ENCODE assay signal across 25 mouse cellular contexts in genomic region chr13:56214633-56215032, GRCm38 (mm10). TPM values are rescaled to one million over a fixed set of nuclear protein-coding genes. Genes with fewer than 3 reads are reported as not detected.
A peak's percentile ranks its signal among the peaks of the same experiment; 100 is the strongest.
DNase-seq lines count a peak whose midpoint lies in the region; ATAC-seq and TF ChIP-seq lines count a peak whose summit lies in the region.
"Had no signal": no experiment of that assay in that cellular context is flagged by ENCODE, and none has a peak within 500 bp of the region (broad histone marks: within the 10 kb centered on the region; RNA-seq: fewer than 3 reads in every experiment).

No protein-coding gene starts in this region.

- H3K27ac ChIP-seq in hindbrain, embryonic 16.5 days (ENCODE audit: low read depth, low read length) = peak overlapping the region; percentile 36; the same call in 1 of the 2 replicates
- no peak overlapping the region for H3K27ac ChIP-seq in hindbrain, embryonic 12.5 days
- H3K27ac ChIP-seq in embryonic facial prominence, embryonic 14.5 days (replicated peaks; ENCODE audit: low read depth, low read length) = no peak overlapping the region
- H3K27ac ChIP-seq in midbrain, embryonic 14.5 days (replicated peaks; ENCODE audit: low read depth, low read length) = no peak overlapping the region
- H3K27ac ChIP-seq: gastrocnemius, adult 2 months; layer of hippocampus, adult 2 months had no signal

- DNase-seq in brain, embryonic 14.5 days (ENCODE audit: low read depth) = peak; percentile 85
- DNase-seq in embryonic facial prominence, embryonic 14.5 days (ENCODE audit: low spot score) = peak; percentile 35
- DNase-seq in midbrain, embryonic 14.5 days = peak; percentile 74
- no peak for DNase-seq in testis, postnatal 14 days (ENCODE audit: low spot score)
- DNase-seq: adrenal gland, adult 2 months; embryo, embryonic 11 days; gastrocnemius, adult 2 months; heart, postnatal 10 days; kidney, adult 2 months; kidney, postnatal 10 days; layer of hippocampus, postnatal 36 days; lung, adult 18-20 months had no signal

- H3K4me3 ChIP-seq in hindbrain, embryonic 16.5 days (ENCODE audit: low read length) = no peak overlapping the region
- H3K4me3 ChIP-seq in hindbrain, embryonic 12.5 days = no peak overlapping the region
- H3K4me3 ChIP-seq in embryonic facial prominence, embryonic 14.5 days (ENCODE audit: low read depth, low read length) = no peak overlapping the region
- H3K4me3 ChIP-seq in midbrain, embryonic 14.5 days (replicated peaks; ENCODE audit: low read depth, low read length) = no peak overlapping the region
- H3K4me3 ChIP-seq: gastrocnemius, adult 2 months; layer of hippocampus, adult 2 months; megakaryocyte, embryonic 14.5 days; myocyte had no signal

- no peak for TF ChIP-seq CTCF in brain, embryonic 14.5 days (IDR thresholded peaks at IDR 0.05; ENCODE audit: borderline replicate concordance, extremely low read depth, insufficient read depth, insufficient read length)

- no peaks in the 10 kb centered on the region for H3K36me3 ChIP-seq in hindbrain, embryonic 16.5 days (ENCODE audit: control insufficient read depth, insufficient read depth, low read length)
- no peaks in the 10 kb centered on the region for H3K36me3 ChIP-seq in hindbrain, embryonic 12.5 days
- H3K36me3 ChIP-seq in embryonic facial prominence, embryonic 14.5 days (ENCODE audit: control insufficient read depth, insufficient read depth, low read length) = no peaks in the 10 kb centered on the region
- no peaks in the 10 kb centered on the region for H3K36me3 ChIP-seq in midbrain, embryonic 14.5 days (ENCODE audit: control insufficient read depth, insufficient read depth, low read length)

- TF ChIP-seq POLR2A in brain, embryonic 14.5 days (IDR thresholded peaks at IDR 0.05; ENCODE audit: borderline replicate concordance, extremely low read depth, insufficient read depth, insufficient read length, poor library complexity, severe bottlenecking) = no peak

- peaks cover 5% of the 10 kb centered on the region for H3K9me3 ChIP-seq in hindbrain, embryonic 16.5 days (ENCODE audit: control insufficient read depth, low read length)
- peaks cover 11% of the 10 kb centered on the region for H3K9me3 ChIP-seq in hindbrain, embryonic 12.5 days (replicated peaks)
- 0 out of 2 replicates have a peak, but pooled peaks cover 3% of the 10 kb centered on the region for H3K9me3 ChIP-seq in embryonic facial prominence, embryonic 14.5 days (ENCODE audit: control insufficient read depth, low read length)
- H3K9me3 ChIP-seq in midbrain, embryonic 14.5 days (ENCODE audit: control insufficient read depth, low read length) = peaks cover 14% of the 10 kb centered on the region; the same call in 1 of the 2 replicates

- no peak overlapping the region for H3K9ac ChIP-seq in hindbrain, embryonic 16.5 days (ENCODE audit: low read depth, low read length)
- no peak overlapping the region for H3K9ac ChIP-seq in hindbrain, embryonic 12.5 days
- H3K9ac ChIP-seq in embryonic facial prominence, embryonic 14.5 days (ENCODE audit: low read depth, low read length) = no peak overlapping the region
- no peak overlapping the region for H3K9ac ChIP-seq in midbrain, embryonic 14.5 days (replicated peaks; ENCODE audit: low read length)

- H3K4me2 ChIP-seq in hindbrain, embryonic 16.5 days (ENCODE audit: low read length) = no peak overlapping the region
- H3K4me2 ChIP-seq in hindbrain, embryonic 12.5 days (replicated peaks) = no peak overlapping the region
- no peak overlapping the region for H3K4me2 ChIP-seq in embryonic facial prominence, embryonic 14.5 days (ENCODE audit: low read depth, low read length)
- no peak overlapping the region for H3K4me2 ChIP-seq in midbrain, embryonic 14.5 days (ENCODE audit: low read length)
- H3K4me2 ChIP-seq: heart, embryonic 11.5 days had no signal

- no peaks in the 10 kb centered on the region for H3K4me1 ChIP-seq in hindbrain, embryonic 16.5 days (ENCODE audit: control insufficient read depth, insufficient read depth, low read depth, low read length)
- H3K4me1 ChIP-seq in hindbrain, embryonic 12.5 days = peaks cover 21% of the 10 kb centered on the region
- H3K4me1 ChIP-seq in embryonic facial prominence, embryonic 14.5 days (ENCODE audit: control insufficient read depth, insufficient read depth, low read length) = no peaks in the 10 kb centered on the region
- peaks cover 21% of the 10 kb centered on the region for H3K4me1 ChIP-seq in midbrain, embryonic 14.5 days (ENCODE audit: control insufficient read depth, insufficient read depth, low read length)

- H3K27me3 ChIP-seq in hindbrain, embryonic 16.5 days (replicated peaks; ENCODE audit: control insufficient read depth, insufficient read depth, low read length) = peaks cover 5% of the 10 kb centered on the region
- H3K27me3 ChIP-seq in hindbrain, embryonic 12.5 days = peaks cover 88% of the 10 kb centered on the region
- H3K27me3 ChIP-seq in embryonic facial prominence, embryonic 14.5 days (replicated peaks; ENCODE audit: control insufficient read depth, insufficient read depth, low read length) = no peaks in the 10 kb centered on the region; the same call in 1 of the 2 replicates
- H3K27me3 ChIP-seq in midbrain, embryonic 14.5 days (ENCODE audit: control insufficient read depth, insufficient read depth, low read length) = 0 out of 2 replicates have a peak, but pooled peaks cover 11% of the 10 kb centered on the region

- 42% methylated on average over 5 of the region's 5 CpGs for WGBS in hindbrain, embryonic 16.5 days
- 51% methylated on average over 5 of the region's 5 CpGs for WGBS in hindbrain, embryonic 12.5 days
- WGBS in embryonic facial prominence, embryonic 14.5 days = 36% methylated on average over 5 of the region's 5 CpGs
- WGBS in midbrain, embryonic 14.5 days = 8% methylated on average over 5 of the region's 5 CpGs

- ATAC-seq in hindbrain, embryonic 16.5 days = peak; percentile 70
- ATAC-seq in hindbrain, embryonic 12.5 days (ENCODE audit: low FRiP score) = no peak
- no peak; the same call in 1 of the 2 replicates for ATAC-seq in embryonic facial prominence, embryonic 14.5 days (ENCODE audit: low read depth)
- ATAC-seq in midbrain, embryonic 14.5 days (ENCODE audit: low FRiP score, low TSS enrichment) = no peak
- no peak for ATAC-seq in erythroid progenitor cell, adult 5-6 weeks (replicated peaks; ENCODE audit: low FRiP score, poor library complexity, severe bottlenecking)

RNA-seq across cellular contexts. Expression of gene Tifab, which starts 35.9 kb away (rescaled TPM):
- 1.0 and 1.3 TPM in 2 replicates for polyA plus RNA-seq in hindbrain, embryonic 16.5 days (2015; fragmentation: Nextera tagmentation; extraction: Ambion mirVana)
- 1.5 and 1.6 TPM in 2 replicates for polyA plus RNA-seq in hindbrain, embryonic 12.5 days (2016; fragmentation: Nextera tagmentation; extraction: Ambion mirVana)
- 0.37 and 0.70 TPM in 2 replicates for polyA plus RNA-seq in brain, embryonic 14.5 days (2012; rRNA removed)
- polyA plus RNA-seq in embryonic facial prominence, embryonic 14.5 days (2014; fragmentation: Nextera tagmentation; extraction: Ambion mirVana) = 0.93 and 0.98 TPM in 2 replicates
- 0.43 and 0.64 TPM in 2 replicates for polyA plus RNA-seq in midbrain, embryonic 14.5 days (2014; fragmentation: Nextera tagmentation; extraction: Ambion mirVana)
- 9.2 and 11.9 TPM in 2 replicates for total RNA-seq in erythroid progenitor cell, adult 5-6 weeks (2015; ENCODE audit: low replicate concordance)
- 3.1 and 10.2 TPM in 2 replicates for total RNA-seq in erythroid progenitor cell, adult 5-6 weeks (2017; ENCODE audit: low replicate concordance)
- polyA plus RNA-seq: myocyte had no signal

RNA-seq across cellular contexts. Expression of gene Neurog1, which starts 37.3 kb away (rescaled TPM):
- 0.11 and 1.0 TPM in 2 replicates for polyA plus RNA-seq in hindbrain, embryonic 16.5 days (2015; fragmentation: Nextera tagmentation; extraction: Ambion mirVana)
- 18.2 and 21.7 TPM in 2 replicates for polyA plus RNA-seq in hindbrain, embryonic 12.5 days (2016; fragmentation: Nextera tagmentation; extraction: Ambion mirVana)
- 10.1 and 17.1 TPM in 2 replicates for polyA plus RNA-seq in brain, embryonic 14.5 days (2012; rRNA removed)
- polyA plus RNA-seq in embryonic facial prominence, embryonic 14.5 days (2014; fragmentation: Nextera tagmentation; extraction: Ambion mirVana) = 1.7 and 2.2 TPM in 2 replicates
- 3.6 and 8.9 TPM in 2 replicates for polyA plus RNA-seq in midbrain, embryonic 14.5 days (2014; fragmentation: Nextera tagmentation; extraction: Ambion mirVana)
- total RNA-seq in erythroid progenitor cell, adult 5-6 weeks (2015; ENCODE audit: low replicate concordance) = not detected in 2 replicates
- total RNA-seq in erythroid progenitor cell, adult 5-6 weeks (2017; ENCODE audit: low replicate concordance) = not detected in 2 replicates
- total RNA-seq: adrenal gland, adult 2 months; gastrocnemius, adult 2 months; heart, postnatal 10 days; liver, adult 2 months; neutrophil, adult 5-6 weeks had no signal
- polyA plus RNA-seq: adrenal gland, adult 2 months; gonadal fat pad, adult 2 months; kidney, adult 2 months; liver, adult 2 months; myocyte; stomach, embryonic 16.5 days; thymus, postnatal 0 days; urinary bladder, adult 2 months had no signal
